Mouse (Mus musculus) WW6 (cell line): ENCODE measurements at regions not wholly inside any gene's neighbourhood (a gene's known extent, or its start where the extent isn't known, plus 50 kb on each side); places are given as distances from the start of the nearest gene placed in this dataset.
A peak's percentile ranks its signal among the peaks of the same experiment; 100 is the strongest.

Experiments used
- DNase-seq: peaks from one replicate; pipeline ENCODE4 v3.0.0-alpha.2; 2013; ENCODE audit warnings: low read depth, low spot score

DNA sequence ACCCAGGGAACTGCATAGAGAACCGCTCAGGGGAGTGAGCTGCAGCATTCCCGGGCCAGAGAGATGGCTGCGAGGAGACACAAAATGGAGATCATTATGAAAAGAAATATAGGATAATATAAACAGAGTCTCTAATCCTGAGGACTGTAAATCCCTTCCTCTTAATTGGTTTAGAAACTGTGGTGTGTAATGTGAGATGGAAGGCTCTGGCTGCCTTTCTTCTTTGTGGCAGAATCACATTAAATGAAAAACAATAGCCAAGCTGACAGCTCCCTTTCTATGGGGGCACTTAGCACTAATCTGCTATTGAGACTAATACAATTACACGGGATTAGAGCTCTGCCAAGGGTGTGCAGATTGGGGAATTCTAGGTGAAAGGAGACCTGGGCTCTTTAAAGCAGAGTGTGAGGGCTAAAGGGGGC lies 288.0 kb downstream of the Icos start:
- DNase-seq: no peak

DNA sequence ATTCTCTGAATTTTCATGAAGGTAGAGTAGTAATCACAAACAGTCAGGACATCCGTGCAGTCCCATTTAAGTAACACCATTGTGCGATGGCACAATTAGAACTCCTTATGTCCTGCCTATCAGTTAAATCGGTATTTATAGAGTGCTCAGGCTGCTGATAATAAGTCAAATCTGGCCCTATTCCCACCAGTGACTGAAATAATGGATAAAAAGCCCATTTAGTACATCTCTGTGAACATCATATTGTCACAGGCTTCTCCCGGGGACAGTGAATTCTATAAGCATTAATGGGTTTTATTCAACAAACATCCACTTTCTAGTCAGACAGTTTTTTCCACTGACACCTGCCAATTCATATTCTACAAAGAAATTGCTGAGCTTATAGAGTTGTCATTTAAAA lies 296.1 kb downstream of the Icos start:
- DNase-seq: no peak

DNA sequence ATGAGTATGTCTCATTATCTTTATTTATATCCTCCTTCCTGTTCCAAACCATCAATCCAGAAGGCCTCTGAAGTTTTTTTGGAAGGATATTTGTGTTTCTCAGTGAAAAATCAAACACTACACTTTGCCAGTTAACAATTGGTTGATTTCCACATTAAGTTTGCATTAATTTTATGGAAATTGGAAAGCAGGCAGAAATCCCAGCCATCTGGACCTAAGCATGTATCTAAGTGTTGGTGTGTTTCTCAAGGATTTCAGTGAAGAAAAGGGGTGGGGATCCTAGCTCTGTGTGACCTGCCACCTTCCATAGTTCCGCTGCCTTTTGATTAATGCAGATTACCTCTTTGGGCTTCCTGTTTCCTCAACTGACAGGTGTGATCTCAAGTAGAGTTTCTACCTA lies 296.5 kb downstream of the Icos start:
- DNase-seq: no peak

DNA sequence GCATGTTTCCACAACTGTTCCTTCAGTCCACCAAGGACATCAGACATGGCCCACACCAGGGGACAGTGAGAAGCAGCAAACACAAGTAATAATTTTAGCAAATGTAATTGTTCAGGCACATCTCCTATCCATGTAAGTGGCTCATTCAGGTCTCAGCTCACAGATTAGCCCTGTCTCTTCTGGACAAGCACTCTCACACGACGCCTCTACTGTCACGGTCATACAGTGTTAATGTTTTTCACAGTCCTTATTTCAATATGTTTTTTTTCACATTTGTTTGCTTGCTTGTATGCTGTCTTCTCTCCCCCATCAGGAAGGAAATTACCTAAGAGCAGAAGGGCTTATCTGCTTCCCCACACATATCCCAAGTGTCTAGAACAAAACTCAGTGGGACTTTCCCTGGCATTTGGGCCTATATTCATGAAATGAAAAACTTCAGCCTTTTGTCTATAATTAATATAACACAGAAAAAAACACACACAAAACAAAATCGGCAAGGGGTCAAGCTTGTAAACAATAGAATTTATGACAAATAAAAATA lies 299.5 kb downstream of the Icos start:
- DNase-seq: no peak

DNA sequence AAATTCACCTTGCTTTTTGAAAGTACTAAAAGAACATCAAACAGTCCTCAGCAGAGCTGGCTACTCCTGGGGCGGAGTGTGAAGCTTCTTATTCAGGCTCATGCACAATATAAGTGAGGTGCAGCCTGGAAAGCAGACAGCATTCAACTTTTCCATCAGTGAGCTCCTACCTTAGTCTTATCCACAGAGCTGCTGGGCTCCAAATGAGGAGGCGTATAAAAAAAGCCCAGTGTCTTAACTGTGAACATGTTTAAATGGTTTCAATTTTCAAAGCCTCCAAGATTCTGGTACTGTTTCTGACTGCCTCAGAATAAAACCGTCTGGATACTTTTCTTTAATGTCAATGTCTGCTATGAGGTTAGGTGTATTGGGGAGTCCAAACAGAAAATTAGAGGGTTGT lies 310.5 kb downstream of the Icos start:
- no peak for DNase-seq

DNA sequence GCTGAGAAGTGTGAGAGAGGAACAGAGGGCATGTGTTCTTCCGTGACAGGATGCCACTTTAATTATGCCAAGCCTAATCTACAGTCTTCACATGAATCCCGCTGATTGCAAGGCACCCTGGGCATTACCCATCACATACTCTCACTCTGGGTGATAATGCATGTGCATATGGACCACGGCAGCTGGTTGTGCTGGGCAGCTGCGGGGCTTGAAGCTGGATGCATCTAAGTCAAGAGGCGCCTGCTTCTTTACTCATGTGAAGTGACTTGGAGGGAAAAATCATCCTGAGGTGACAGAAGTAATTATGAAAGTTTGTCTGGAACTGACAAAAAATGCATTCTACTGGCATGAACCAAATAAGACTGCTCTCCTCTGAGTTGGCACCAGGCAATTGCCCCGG lies 311.2 kb downstream of the Icos start:
- no peak for DNase-seq

DNA sequence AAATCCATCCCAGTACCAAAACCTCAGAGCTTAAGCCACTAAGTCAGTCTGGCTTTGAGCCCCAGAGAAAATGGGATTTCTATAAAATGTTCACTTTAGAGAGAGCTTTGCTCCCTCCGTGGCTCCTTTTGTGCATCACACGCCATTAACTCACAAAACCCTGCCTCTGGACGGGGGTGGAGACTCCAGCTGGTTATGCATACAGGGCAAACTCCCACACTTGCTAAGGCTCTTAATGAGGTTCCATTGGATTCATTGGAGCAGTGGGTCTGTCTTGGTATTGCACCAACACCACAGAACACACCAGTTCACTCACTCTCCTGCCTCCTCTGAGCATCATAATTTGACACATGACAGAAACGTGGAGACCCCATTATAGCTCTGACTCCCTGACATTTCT lies 311.8 kb downstream of the Icos start:
- no peak for DNase-seq

DNA sequence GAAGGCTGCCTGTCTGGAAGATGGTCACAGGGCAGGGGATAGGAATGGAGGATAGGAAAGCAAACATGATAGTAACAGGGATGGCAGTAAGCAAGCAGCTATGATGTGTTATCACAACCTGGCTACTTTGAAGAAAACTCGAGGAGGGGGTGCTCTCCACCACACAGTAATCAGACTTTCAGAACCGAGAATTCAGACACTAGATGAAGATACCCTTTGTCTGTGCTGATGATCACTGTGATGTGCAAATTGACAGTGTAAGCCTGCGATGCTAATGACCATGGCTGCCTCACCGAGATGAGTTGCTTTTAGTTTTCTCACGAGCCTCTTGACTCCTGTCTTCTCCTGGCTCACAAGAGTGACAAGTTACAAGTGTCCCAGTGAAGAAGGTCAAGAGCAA lies 315.4 kb downstream of the Icos start:
- no peak for DNase-seq

DNA sequence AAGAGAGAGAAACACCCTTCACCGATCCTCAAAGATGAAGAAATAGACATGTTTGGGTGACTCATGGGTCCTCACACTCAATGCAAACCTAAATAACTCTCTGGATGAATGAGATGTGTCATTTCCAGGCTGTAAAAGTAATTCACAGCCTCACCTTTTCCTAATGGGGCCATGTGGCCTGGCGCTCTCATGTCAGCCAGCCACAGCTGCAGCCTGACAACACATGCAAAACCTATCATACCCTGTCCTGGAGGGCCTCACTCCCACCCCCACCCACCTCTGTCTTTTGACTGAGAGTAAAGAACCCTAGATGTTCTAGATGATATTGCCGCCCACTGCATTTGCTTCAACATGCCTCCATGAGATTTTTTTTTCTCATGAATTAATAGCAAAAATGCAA lies 317.5 kb downstream of the Icos start:
- no peak for DNase-seq

DNA sequence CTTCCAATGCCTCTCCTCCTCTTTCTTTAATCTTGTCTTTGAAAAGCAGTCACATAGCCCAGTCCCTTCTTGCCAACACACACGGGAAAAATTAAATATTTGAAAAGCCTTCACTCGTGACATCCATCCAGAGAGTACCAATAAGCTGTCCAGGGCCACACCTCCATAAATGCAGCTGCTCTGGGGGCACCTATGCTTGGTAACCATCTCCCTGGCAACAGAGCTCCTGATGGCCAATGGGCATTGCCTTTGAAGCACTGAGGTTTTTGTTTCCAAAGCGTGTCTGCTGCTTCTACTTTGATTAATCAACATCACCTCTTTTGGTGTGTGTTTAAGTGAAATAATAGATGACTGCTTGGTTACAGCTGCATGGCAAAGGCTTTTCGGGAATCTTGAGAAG lies 319.1 kb downstream of the Icos start:
- no peak for DNase-seq

DNA sequence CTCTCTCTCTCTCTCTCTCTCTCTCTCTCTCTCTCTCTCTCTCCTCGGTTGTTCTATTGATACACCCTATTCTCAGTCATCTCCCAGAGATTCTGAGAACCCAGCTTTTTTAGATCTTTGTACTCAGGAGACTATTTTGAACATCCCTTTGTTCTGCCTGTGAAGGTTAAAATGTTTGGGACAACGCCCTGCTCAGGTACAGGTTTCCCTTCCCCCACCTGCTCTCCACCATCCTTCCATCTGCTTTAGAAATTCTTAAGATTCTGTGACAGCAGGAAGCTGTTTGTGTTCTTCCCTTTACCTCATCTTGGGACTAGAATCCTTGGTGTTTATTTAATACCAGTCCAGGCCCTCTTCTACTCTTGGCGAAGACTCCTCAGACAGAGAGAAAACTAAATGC lies 319.6 kb downstream of the Icos start:
- DNase-seq: no peak

DNA sequence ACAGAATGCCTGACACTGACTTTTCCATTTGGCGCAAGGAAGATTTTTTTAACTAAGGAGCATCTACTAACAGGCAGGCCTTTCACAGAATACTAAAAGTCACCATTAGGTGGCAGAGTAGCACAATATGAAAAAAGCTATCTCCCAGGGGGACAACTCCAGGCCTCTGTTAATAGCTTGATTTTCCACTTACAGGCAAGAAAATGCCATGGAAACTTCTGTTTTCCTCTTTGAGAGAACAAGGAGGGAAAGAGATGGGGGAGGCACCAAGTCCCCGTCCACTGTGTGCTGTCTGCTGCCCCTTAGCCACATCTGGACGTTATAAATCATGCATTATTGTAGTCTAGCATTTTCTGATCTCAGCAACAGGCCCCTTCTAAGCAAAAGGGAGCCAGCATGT lies 320.3 kb downstream of the Icos start:
- peak; percentile 14 for DNase-seq

DNA sequence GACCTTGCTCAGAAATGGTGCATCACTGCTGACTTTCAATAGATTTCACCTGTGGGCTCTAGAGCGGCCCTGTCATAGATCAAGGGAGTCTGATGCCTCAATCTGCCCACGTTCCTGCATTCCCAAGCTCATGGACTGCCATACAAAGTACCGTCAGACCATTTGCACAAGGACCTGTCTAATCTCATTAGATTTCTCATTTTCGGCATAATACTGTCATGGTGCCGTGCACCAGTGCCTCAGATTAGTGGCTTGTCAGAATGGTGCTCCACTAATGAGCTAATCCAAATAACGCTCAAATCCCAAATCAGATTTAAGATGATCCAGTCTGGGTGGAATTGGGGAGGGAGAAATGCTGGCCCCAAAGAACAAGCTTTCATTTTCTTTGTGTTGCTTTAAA lies 321.1 kb downstream of the Icos start:
- DNase-seq: no peak

DNA sequence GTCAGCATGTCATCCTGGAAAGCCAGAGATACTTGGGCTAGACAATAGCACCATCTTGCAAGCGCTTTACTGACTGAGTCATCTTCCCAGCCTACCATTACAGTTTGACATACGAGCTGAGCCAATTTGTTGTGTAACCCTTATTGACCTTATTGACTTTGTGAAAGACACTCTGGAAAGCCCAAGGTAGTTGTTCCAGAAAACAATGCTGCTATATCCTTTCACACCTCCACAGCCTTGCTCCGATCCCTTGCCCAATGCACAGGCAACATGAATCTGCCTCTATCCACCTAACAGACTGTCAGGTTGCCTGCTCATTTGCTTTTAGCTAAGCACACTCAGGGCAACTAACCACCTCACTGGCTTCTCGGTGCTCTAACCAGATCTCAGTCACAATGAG lies 322.8 kb downstream of the Icos start:
- DNase-seq: no peak

DNA sequence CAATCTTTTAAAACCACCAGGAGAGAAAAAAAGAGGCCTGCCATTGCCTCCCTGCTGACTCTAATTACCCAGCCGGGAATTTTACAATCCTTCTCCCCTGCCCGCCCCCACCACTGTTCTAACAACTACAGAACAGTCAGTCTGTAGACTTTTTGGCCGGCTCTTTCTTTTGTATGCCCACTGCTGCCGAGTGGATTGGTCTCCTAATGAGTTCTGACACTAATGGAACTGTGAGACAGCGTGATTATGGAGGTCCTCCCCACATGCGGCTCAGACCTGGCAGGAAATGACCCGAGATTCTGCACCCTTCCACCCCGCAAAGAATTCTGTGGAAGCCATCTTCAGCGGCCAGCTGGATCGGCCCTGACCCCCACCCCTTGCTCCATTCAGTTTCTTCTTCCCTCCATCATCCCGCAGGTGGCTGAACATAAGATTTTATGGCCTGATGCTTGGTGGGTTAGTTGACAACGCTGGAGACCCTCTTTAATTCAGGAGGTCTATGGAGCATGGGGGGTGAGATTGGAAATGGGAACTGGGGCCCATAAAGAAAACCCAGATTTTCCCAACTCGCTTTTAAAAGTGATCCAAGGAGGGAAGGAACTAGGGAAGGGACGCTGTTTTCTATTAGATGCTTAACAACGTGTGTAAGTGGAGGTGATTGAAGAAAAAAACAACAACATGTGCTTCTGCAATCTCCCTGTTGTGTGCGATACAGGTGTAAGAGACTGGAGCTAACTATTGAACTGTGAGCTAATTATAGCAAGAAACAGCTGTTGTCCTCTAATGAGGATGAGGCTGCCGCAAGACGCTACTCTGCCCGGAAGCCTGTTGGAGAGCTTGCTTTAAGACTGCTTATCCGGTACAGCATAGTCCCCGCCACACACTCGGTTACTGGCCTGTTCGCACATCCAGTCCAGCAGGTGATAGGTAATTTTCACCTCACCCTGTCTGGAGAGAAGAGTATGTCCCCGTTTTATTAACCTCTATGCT lies 323.6 kb downstream of the Icos start:
- DNase-seq: no peak

DNA sequence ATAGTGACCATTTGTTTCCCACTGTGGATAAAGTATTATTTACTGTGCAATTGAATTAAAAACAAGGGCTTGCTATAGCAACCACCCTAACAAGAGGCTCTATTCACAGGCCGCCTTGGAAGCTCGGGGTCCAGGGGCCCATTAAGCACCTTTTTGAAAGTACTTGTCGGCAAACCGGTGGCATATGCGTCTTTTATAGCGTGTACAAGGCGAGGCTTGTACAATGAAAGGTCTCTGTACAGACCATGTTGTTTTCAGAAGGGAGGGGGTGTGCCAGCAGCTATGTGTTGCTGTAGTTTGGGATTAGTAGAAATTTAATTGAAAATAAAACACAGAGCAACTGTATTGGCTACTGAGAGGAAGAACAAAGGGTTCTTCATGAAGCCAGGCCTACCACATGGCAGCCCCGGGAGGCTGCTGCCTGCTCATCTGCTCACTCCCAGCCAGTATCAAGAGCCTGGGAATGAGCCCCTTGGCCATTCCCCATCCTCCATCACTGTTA lies 324.9 kb downstream of the Icos start:
- no peak for DNase-seq

DNA sequence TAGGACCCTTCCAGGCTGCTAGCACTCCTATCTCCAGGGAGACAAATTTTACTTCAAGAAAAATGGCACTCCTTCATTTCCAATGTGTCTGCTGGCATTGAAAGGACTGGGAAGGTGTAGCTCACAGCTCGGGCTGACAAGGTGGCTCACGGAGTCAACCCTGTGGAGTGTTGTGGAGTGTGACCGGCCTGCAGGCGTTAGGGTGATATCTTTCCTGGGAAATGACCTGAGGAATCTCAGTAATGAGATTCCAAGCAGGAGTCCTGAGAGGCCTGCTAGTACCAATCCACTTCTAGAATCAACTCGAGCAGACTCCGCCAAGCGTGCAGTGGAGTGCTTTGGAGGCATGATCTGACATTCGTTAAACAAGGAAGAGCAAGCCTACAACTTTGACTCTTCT lies 328.6 kb downstream of the Icos start:
- no peak for DNase-seq

DNA sequence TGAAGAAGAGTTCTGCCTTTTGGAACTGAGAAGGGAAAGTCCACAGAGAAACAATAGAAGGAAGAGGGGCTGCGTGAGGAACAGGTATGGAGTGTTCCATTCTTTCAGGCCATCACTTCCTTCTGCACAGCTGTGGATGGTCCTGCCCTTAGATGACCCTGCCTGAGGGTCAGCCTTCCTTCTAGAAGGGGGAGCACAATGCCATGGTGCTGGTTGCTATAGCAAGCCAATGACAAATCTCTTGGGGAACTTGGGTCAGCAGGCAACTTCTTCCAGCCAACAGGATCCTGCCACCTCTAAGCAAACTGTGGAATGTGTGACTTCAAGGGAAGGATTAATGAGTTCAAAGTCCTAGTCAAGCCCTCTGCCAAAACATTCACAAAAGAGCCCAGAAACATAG lies 329.1 kb upstream of the Pard3b start:
- no peak for DNase-seq

DNA sequence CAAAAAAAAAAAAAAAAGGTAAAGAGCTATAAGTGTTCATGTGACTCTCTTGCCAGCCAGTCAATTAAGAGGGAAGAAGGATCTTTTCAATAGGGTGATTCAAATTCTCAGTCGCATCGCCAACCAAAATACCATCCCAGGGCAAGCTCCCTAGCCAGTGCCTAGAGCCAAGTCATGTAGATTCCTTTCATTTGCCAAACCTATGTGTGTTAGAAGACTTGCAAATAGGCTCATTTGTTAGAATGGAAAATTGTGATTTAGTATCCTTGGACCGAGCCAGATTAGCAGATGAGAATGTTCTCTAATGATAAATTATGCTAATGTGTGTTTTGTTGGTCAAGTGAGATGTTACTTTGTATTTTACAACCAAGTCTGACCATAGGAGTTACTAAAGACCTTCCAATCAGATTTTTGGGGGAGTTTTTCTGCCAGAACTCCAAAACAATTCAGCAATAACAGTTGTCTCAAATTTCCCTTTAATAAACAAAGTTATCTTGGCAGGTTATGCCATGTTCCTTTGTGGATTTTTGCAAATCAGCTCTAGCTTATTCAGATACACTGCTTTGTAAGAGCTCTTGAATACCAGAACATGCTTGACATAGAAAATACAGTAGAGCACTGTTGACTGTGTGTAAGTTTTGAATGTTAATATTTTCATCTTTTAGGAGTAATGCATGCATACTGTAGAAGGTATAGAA lies 328.4 kb upstream of the Pard3b start:
- no peak for DNase-seq

DNA sequence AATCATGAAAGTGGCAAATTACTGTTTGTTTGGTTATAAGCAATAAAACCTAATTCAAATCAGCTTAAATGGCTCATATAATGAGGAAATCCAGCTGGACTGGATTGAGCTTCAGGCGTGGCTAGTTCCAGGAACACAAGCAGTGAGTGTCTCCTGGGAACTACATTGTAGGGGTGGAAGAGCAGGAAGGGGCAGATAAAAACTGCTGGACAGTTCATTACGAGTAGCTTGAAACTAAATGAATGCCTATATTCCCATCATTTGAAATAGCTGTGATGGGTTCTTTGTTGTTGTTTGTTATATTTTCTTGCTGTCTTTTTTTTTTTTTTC lies 327.9 kb upstream of the Pard3b start:
- no peak for DNase-seq

DNA sequence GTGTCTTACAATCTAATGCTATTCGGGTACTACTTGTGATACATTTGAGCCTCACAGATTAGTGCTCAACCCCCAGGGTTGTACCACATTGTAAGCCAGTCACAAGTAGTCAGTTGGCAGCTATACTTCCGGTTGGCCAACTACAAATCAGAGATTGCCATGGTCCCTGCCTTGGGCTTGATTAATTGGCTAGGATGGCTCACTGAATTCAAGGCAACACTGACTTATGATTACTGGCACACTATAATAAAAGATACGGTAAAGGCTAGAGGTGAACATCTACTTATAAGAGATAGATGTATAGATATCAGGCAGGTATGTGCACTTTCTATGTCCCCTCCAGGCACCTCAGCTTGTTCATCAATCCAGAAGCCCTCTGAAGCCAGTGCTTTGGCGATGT lies 325.4 kb upstream of the Pard3b start:
- DNase-seq: no peak

DNA sequence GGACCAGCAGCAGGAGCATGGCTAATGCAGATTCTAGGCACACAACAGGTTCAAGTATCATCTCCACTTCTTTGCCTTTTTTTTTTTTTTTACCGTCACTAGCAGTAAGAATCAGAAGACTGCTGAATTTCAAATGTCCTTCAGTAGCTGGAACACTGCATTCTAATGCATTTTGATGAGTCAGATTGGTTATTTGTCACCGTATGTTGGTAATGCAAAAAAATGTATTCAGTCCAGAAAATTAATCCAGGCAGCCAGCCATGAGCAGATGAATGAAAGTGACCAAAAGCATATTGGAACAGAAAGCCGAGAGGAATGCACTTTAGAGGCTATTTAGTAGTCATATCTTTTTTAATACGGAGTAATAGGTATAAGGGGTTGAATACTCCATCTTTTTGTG lies 322.4 kb upstream of the Pard3b start:
- DNase-seq: no peak

DNA sequence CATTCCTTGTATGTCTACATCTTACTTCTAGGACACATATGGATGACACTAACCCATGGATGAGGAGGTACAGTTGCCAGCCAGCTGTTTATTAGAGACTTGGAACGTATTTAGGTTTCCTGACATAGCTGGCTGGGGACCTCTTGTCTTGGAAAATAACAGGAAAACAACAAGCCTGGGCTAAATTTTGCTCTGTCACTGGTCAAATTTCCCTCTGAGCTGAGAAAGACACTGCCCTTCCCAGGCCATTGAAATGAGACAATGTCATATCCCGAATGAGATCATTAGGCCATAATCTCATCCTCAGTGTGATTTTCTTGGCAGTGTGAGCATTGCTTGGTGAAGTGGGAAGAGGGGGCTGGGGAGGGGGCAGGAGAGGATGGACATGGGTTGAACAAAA lies 321.9 kb upstream of the Pard3b start:
- DNase-seq: no peak
